Mouse (Mus musculus) liver, adult 2 months (tissue): ENCODE data around the gene Tekt3.

Source experiments
- CTCF ChIP-seq: fragments of 200-500 bp; IDR thresholded peaks from 2 replicates; pipeline ENCODE4 v1.5.1; 2011; ENCODE audit warnings: low read depth, low read length, control low read depth
- POLR2A ChIP-seq: fragments of 200-500 bp; IDR thresholded peaks from 2 replicates; pipeline ENCODE4 v1.6.1; 2011; ENCODE audit warnings: low read length, control low read depth; ENCODE audit not compliant: insufficient read depth; ENCODE audit errors: extremely low read depth

GRCm38 (mm10) chr11:63024136-63024535, 37.3 kb upstream of the Tekt3 start:
- TF ChIP-seq POLR2A (no peak), CTCF (no peak)
